Mouse (Mus musculus) right cerebral cortex, adult 18-20 months (tissue): Measurements from ENCODE around the gene Rilpl1.
A peak's percentile ranks its signal among the peaks of the same experiment; 100 is the strongest.
"Not testable (repeated sequence)": the region's sequence is repeated elsewhere in the genome, so short reads cannot be mapped to it uniquely, and the experiment has no call there.

Experiments used
- DNase-seq: peaks from one replicate; pipeline ENCODE4 v3.0.0; 2022; ENCODE audit warnings: mixed read lengths

The Rilpl1 gene

GRCm38 (mm10) chr5:124491732-124492131 is 39.5 kb downstream of the Rilpl1 start:
- no peak for DNase-seq

- DNase-seq: no peak
These were observed 42.3 kb downstream of the Rilpl1 start for GRCm38 (mm10) chr5:124488885-124489284.

DNA sequence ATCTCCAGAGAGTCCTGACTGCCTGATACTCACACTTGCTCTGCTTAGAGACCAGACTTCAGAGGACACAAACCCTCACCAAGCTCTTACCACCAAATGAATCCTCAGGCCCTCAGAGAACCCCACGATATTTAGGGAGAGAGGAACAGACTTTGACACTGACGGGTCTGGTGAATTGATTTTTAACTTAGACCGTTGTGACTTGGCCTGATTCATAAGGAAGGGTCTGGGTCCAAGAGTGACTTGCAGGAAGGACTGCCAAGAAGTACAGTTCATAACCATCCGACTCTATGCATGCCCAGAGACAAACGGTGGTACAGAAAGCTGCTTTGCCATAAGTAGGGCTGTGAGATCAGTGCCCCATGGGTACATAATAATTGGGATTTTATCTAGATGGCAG is 45.5 kb downstream of the Rilpl1 start:
- DNase-seq: no peak

DNA sequence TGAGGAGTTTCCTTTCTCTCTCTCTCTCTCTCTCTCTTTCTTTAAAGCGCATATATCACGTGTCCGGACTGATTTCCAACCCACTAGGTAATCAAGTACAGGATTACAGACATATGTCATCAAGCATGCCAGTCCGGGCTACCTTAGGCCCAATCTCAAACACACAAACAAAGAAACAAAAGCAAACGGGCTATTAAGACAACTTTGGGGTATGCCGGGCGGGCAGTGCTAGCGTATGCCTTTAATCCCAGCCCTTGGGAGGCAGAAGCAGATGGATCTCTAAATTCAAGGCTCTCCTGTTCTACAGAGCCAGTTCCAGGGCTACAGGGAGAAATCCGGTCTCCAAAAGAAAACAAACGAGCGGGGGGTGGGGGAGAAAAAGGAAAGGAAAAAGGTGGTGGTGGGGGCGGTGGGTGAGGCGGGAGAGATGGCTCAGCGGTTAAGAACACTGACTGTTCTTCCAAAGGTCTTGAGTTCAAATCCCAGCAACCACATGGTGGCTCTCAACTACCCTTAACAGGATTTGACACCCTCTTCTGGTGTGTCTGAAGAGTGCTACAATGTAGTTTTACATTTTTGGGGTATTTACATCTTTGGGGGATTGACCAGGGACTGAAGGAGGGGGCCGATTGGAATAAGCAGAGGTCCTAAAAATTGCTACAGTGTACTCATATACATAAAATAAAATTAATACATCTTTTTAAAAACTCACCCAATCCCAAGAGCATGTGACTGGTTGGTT is 47.4 kb downstream of the Rilpl1 start:
- DNase-seq: no peak

DNA sequence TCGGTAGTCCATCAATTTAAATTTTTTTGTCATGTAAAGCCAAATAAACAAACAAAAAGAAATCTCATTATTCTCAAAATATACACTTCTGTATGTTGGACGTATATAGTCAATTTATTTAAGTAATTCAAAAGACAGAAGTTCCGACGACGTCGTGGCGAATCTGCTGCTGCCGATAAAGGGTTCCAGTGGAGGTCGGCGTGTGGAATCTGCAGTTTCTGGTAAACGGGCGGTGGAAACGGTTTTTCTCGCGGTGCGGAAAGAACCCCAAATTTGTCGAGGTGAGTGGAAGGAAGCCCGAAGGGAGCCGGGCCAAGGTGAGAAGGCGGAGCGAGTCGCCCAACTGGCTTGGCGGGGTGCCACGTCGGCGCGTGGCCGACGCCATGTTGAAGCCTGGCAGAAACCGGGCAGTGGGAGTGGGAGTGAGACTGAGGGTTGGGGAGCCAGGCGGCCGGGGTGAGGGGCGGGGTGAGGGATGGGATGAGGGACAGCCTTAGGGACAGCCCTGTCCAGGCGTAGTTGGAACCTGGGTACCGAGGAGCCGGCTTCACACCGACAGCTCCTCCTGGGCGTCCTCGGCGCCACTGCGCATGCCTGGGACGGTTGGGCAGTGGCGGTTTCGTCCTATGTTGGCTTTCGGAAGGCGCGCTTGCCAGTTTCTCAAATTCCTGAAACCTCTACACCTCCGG is 48.1 kb downstream of the Rilpl1 start, which contains the start of gene Snrnp35:
Gene Snrnp35 (plus strand): TSS at position 169 of the 689 bp plus-strand sequence.
- peak; percentile 87 for DNase-seq

DNA sequence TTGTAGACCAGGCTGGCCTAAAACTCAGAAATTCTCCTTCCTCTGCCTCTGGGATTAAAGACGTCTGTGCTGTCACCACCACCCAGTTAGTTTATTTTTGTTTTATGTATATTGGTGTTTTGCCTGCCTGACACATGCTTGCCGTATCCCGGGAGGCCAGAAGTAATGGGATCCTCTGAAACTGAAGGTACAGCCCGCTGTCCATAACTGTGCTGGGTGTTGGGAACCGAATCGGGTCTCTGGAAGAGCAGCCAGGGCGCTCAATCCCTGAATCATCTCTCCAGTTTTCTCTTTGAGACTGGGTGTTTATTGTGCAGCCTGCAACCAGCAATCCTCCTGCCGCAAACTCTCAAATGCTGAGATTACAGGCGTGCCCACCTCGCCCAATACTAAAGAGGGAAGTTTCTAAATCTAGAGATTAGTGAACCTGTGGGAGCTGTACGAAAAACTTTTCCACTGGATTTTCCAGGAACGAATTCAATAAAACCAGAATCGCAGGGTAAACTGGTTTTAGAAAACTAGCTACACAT is 48.7 kb downstream of the Rilpl1 start:
- DNase-seq: no peak

DNA sequence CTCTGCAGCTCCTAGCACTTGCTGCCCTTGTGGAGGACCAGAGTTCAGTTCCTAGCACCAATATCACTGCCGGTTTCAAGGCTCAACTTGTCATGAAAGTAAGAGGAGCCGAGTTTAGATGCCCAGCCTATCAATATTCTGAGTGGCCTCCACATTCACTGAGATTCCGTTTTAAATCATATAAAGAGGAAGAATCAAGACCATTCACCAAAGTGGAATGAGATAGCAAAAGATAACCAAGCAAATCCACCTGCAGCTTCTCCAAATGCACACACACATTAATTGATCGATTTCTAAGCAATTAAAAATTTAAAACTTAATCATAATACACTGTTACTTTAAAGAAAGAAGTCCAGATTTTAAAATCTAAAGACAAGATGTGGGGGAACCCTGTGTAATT is 49.5 kb downstream of the Rilpl1 start:
- no peak for DNase-seq

DNA sequence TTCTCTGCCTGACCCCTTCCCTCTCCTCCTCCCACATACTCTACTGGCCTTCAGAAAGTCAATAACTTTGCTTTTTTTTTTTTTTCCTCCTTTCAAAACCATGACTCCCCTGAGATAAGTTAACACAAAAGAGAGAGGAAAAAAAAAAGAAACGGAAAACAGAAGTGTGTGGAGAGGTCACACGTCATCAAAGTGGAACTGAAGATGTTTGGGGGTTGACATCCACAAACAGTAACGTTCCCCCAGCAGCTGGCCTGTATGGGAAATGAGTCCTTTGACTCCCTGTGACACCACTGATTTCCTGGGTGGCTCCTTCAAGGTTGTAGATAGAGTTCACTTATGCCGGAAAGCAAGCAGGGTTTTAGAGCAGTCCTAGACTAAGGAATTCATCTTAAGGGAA is 51.1 kb downstream of the Rilpl1 start:
- DNase-seq: no peak

- DNase-seq: no peak
These were observed 52.4 kb downstream of the Rilpl1 start for GRCm38 (mm10) chr5:124478873-124479204.

DNA sequence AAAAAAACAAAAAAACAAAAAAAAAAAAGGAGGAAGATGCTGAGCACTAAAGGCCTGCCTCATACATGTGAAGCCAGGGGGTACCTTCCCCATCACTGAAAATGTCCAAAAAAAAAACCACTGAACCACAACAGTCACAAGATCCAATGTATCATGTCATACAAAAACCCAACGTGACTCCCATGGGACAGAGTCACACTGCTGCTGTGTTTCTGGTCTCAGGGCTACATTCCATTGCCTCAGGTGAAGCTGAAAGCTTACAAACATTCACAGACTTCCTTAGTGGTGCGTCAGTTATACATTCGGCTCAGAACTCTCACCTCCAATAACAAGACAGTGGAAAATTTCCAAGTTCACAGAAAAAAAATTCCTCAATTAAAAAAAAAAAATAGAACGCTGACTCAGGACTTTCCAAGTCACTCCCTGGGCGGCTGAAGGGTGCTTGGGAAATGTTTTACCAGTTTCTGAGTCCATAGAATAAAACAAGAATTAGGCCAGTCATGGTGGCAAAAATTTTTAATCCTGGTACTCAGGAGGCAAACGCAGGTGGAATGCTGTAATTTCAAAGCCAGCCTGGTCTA is 60.5 kb downstream of the Rilpl1 start:
- DNase-seq: no peak

DNA sequence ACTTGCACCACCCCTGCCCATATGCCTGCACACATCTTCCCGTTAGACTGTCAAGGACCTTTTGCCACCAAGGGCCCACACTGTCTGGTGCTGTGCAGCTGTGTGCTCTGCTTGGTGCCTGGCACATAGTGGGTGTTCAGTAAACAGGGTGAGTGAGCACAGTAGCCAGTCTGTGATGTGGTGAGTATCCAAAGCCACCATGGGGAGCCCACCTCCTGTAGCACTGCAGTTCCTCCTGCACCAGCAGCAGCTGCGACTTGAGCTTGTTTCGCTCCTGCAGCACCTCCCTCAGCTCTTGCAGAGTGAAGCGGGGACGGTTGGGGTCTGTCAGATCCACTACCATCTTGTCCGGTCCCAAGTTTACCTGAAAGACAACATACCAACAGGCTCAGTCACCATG is 61.7 kb downstream of the Rilpl1 start:
- DNase-seq: no peak

GRCm38 (mm10) chr5:124468365-124468764 is 62.8 kb downstream of the Rilpl1 start:
- DNase-seq: peak; percentile 74

DNA sequence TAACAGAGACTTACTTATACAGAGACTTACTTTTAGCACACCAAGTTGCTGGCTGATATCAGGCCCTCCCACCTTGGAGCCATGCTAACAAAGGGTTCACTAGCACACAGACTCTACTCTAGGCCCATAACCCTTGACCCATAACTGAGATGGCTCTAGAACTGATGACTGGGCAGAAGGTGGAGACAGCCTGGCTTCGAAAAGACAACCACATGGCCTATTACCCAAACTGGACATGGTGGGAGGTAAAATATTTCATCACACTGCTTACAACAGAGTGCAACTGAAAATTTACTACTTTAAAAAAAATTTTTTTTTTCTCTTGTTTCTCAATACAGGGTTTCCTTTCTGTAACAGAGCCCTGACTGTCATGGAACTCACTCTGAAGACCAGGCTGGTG is 63.4 kb downstream of the Rilpl1 start:
- DNase-seq: no peak

DNA sequence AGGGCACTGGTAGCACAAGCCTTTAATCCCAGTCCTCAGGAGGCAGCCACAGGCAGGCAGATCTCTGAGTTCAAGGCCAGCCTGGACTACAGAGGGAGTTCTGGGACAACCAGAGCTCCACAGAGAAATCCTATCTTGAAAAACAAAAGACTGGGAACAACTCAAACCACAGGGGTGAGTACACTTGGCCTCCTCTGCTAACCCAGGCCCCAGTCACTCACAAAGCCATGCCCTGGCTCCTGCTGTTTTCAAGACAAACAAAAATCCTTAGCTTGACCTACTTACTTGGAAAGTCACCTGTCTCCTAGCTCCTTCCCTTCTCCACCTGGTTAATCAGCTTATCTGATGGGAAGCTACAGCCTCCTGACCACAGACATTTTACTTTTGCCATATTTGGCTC is 66.3 kb downstream of the Rilpl1 start:
- DNase-seq: no peak

GRCm38 (mm10) chr5:124463462-124463861 is 67.7 kb downstream of the Rilpl1 start:
- no peak for DNase-seq

DNA sequence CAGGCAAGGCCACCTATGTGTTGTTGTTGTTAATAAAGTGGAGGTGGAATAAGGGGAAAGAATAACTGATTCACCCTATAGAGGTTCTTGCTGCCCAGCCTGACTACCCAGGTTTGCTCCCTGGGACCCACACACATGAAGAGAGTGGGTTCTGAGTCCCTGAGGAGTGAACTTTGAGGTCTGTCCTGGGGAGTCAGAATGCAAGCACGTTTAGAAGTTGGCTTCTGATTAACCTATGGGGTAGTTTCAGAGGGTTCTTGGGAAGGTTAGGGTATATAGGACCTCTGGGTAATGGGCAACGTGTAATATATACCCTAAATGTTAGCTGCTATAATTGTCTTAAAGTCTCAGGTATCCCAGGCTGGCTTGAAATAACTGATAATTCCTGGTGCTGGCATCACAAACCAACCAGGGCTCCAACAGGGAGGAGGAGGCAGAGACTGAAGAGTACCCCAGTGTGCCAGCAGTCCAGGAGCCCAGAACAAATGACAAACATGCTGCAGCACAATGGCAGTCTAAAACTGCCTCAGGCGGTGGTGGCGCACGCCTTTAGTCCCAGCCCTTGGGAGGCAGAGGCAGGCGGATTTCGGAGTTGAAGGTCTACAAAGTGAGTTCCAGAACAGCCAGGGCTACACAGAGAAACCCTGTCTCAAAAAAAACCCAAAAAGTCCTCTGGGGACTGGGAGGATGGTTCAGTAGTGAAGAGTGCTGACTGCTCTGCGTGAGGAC is 68.7 kb downstream of the Rilpl1 start:
- no peak for DNase-seq

- not testable (repeated sequence) for DNase-seq
These were observed 70.3 kb downstream of the Rilpl1 start for GRCm38 (mm10) chr5:124460922-124461321.

- DNase-seq: peak; percentile 65
These were observed 74.4 kb downstream of the Rilpl1 start for GRCm38 (mm10) chr5:124456762-124457161.

DNA sequence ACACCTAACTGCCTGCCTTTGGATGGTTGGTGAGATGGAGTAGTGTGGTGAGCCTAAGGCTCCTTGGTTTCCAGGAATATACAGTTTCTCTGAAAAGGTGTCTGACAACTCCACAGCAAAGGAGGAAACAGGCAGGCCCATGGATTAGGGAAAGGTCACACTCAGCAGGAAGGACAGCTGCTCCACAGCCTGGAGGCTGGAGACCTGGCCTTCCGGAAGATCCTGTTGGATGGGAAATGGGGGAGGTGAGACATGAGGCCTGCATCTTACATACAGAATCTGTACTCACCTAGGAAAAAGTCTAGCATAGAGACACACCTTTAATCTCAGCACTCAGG is 77.1 kb downstream of the Rilpl1 start:
- DNase-seq: no peak

- peak; percentile 75 for DNase-seq
These were observed 77.7 kb downstream of the Rilpl1 start for GRCm38 (mm10) chr5:124453339-124454081.

DNA sequence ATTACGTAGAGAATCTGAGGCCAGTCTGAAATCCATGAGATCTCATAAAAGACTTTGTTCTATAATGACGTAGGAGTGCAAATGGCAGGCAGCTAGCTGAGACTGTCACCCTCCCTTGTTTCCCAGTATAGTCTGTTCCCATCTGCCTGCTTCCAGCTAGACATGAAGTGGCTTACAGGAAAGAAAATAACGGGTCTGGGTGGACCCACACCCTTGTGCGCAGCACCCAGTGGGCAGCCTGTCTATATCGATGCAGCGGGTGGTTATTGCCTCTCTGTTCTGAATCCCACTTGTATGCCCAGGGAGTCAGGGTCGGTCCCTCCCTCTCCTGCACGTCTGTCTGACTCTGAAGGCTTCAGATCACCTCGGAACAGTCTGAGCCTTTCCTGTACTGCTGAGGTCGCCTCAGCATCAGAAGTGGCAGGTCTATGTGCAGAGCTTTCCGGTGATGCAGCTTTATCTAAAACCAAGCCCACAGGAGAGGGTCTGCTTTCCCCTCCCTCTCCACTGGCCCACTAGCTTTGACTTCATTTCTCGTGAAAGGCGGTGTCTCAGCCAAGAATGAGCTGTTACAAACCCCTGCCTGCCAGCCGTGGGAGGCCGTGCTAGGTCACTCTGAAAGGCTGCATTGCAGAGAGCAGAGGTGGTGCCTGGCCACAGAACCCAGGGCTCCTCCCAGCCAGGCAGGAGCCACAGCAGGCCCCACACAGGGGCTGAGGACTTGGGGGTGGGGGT is 78.5 kb downstream of the Rilpl1 start:
- DNase-seq: peak; percentile 63
